ENCODE assay signal across 12 mouse cellular contexts in the genomic region with DNA sequence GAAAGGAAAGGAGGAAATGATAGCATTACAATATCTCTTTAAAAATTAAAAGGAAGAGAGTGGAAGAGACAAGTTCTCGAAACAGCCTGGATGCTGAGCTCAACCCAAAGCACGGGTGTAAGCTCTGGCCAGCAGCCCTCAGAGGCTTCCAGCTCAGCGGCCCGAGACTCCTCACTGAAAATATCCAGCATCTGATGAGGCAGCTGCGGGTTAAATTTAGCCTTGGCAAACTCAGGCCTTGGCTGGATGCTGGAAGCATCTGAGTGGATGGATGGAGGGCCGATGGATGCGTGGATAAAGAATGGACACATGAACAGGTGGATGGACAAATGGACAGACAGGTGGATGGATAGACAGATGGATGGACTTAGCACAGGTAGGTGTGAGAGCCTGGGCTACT. TPM values are rescaled to one million over a fixed set of nuclear protein-coding genes. Genes with fewer than 3 reads are reported as not detected.
DNase-seq lines count a peak whose midpoint lies in the region; ATAC-seq and TF ChIP-seq lines count a peak whose summit lies in the region.
"Had no signal": no experiment of that assay in that cellular context is flagged by ENCODE, and none has a peak within 500 bp of the region (broad histone marks: within the 10 kb centered on the region; RNA-seq: fewer than 3 reads in every experiment).

No protein-coding gene starts in this region.

- no peak overlapping the region for H3K27ac ChIP-seq in limb, embryonic 13.5 days
- no peak overlapping the region for H3K27ac ChIP-seq in limb, embryonic 10.5 days
- peak overlapping the region; percentile 30 for H3K27ac ChIP-seq in left cerebral cortex, adult 2 months
- no peak overlapping the region for H3K27ac ChIP-seq in liver, embryonic 11.5 days (ENCODE audit: low read depth, low read length)
- H3K27ac ChIP-seq: embryonic facial prominence, embryonic 15.5 days; hindbrain, embryonic 15.5 days; limb, embryonic 12.5 days had no signal

- no peaks in the 10 kb centered on the region for H3K9me3 ChIP-seq in limb, embryonic 13.5 days
- no peaks in the 10 kb centered on the region for H3K9me3 ChIP-seq in limb, embryonic 10.5 days (replicated peaks)
- H3K9me3 ChIP-seq in liver, embryonic 11.5 days (ENCODE audit: control insufficient read depth, low read length): no peaks in the 10 kb centered on the region
- H3K9me3 ChIP-seq: embryonic facial prominence, embryonic 15.5 days; hindbrain, embryonic 15.5 days; limb, embryonic 12.5 days had no signal

- no peaks in the 10 kb centered on the region for H3K36me3 ChIP-seq in limb, embryonic 13.5 days
- H3K36me3 ChIP-seq in limb, embryonic 10.5 days: no peaks in the 10 kb centered on the region
- H3K36me3 ChIP-seq in liver, embryonic 11.5 days (ENCODE audit: control insufficient read depth, insufficient read depth, low read length): no peaks in the 10 kb centered on the region
- H3K36me3 ChIP-seq: embryonic facial prominence, embryonic 15.5 days; hindbrain, embryonic 15.5 days; limb, embryonic 12.5 days had no signal

- H3K9ac ChIP-seq in limb, embryonic 13.5 days: 0 out of 2 replicates have a peak overlapping the region, but pooled peaks have one; percentile 8
- no peak overlapping the region for H3K9ac ChIP-seq in liver, embryonic 11.5 days (ENCODE audit: low read depth, low read length)
- H3K9ac ChIP-seq: embryonic facial prominence, embryonic 15.5 days; hindbrain, embryonic 15.5 days; limb, embryonic 12.5 days had no signal

- peaks cover 3% of the 10 kb centered on the region; the same call in 1 of the 2 replicates for H3K4me1 ChIP-seq in limb, embryonic 13.5 days
- H3K4me1 ChIP-seq in limb, embryonic 10.5 days: peaks cover 5% of the 10 kb centered on the region
- H3K4me1 ChIP-seq in liver, embryonic 11.5 days (replicated peaks; ENCODE audit: control insufficient read depth, insufficient read depth, low read length): peaks cover 4% of the 10 kb centered on the region

- no peak overlapping the region for H3K4me3 ChIP-seq in limb, embryonic 13.5 days
- H3K4me3 ChIP-seq in limb, embryonic 10.5 days: no peak overlapping the region
- no peak overlapping the region for H3K4me3 ChIP-seq in left cerebral cortex, adult 2 months
- no peak overlapping the region for H3K4me3 ChIP-seq in liver, embryonic 11.5 days (ENCODE audit: low read depth, low read length)
- H3K4me3 ChIP-seq: embryonic facial prominence, embryonic 15.5 days; hindbrain, embryonic 15.5 days; limb, embryonic 12.5 days had no signal

- TF ChIP-seq CTCF in left cerebral cortex, adult 2 months (IDR thresholded peaks at IDR 0.05): no peak

- WGBS in limb, embryonic 13.5 days: 82% methylated on average over 7 of the region's 7 CpGs
- 90% methylated on average over 7 of the region's 7 CpGs for WGBS in limb, embryonic 10.5 days
- WGBS in liver, embryonic 11.5 days: 82% methylated on average over 7 of the region's 7 CpGs

- no peak for ATAC-seq in limb, embryonic 13.5 days (ENCODE audit: low FRiP score, low read depth)
- no peak for ATAC-seq in liver, embryonic 11.5 days (replicated peaks; ENCODE audit: low FRiP score)
- ATAC-seq: activated CD4-positive, CD25-positive, alpha-beta regulatory T cell, adult 4 months had no signal

- peak; percentile 22 for DNase-seq in cerebellum, adult 11 months
- no peak for DNase-seq in cerebellum, postnatal 4 days (ENCODE audit: low spot score in 2 of 2)
- no peak for DNase-seq in limb, embryonic 10.5 days (ENCODE audit: low spot score)
- peak in 1 of 2 experiments; percentile 35 for DNase-seq in left cerebral cortex, adult 2 months (ENCODE audit: extremely low spot score in 1 of 2, low spot score in 2 of 2)
- DNase-seq in telencephalon, adult 2 months (ENCODE audit: low read depth, low spot score): peak; percentile 35
- no peak for DNase-seq in urinary bladder, adult 18-20 months (ENCODE audit: low spot score in 2 of 2)
- DNase-seq in liver, embryonic 11.5 days (ENCODE audit: low spot score): no peak

- H3K27me3 ChIP-seq in limb, embryonic 13.5 days: no peaks in the 10 kb centered on the region
- 0 out of 2 replicates have a peak, but pooled peaks cover 4% of the 10 kb centered on the region for H3K27me3 ChIP-seq in limb, embryonic 10.5 days (ENCODE audit: low read depth, poor library complexity, severe bottlenecking)
- no peaks in the 10 kb centered on the region for H3K27me3 ChIP-seq in liver, embryonic 11.5 days (replicated peaks; ENCODE audit: control insufficient read depth, insufficient read depth, low read length)
- H3K27me3 ChIP-seq: embryonic facial prominence, embryonic 15.5 days; hindbrain, embryonic 15.5 days; limb, embryonic 12.5 days had no signal

- intact Hi-C loops in left cerebral cortex, adult 2 months (cut with DNase I): loop anchor here (2.0 to 5.0 kb wide), 4 partner anchors 70 to 929 kb away; partner anchors contain the start of gene Ccdc71l

- no peak overlapping the region for H3K4me2 ChIP-seq in limb, embryonic 13.5 days (replicated peaks)
- no peak overlapping the region for H3K4me2 ChIP-seq in liver, embryonic 11.5 days
- H3K4me2 ChIP-seq: embryonic facial prominence, embryonic 15.5 days; hindbrain, embryonic 15.5 days; limb, embryonic 12.5 days had no signal

RNA-seq across cellular contexts. Expression of gene Sypl, which starts 57.2 kb away (rescaled TPM):
- 79.6 and 81.2 TPM in 2 replicates for polyA plus RNA-seq in limb, embryonic 13.5 days (2015; fragmentation: Nextera tagmentation; extraction: Ambion mirVana)
- 55.7 and 58.7 TPM in 2 replicates for polyA plus RNA-seq in limb, embryonic 10.5 days (2016; fragmentation: Nextera tagmentation; extraction: Ambion mirVana)
- total RNA-seq in left cerebral cortex, adult 2 months (2021): 10 to 100 TPM; 33.6 to 41.8 TPM
- 72.6 and 75.2 TPM in 2 replicates for polyA plus RNA-seq in liver, embryonic 11.5 days (2014; fragmentation: Nextera tagmentation; extraction: Ambion mirVana)

Comparison
In these comparisons a context has a peak if more than half of its experiments do, and no peak if none do; other contexts are left out.
1. DNase-seq: peak in cerebellum, adult 11 months (single experiment) and telencephalon, adult 2 months (single experiment); none in cerebellum, postnatal 4 days (0 of 2), limb, embryonic 10.5 days (single experiment), urinary bladder, adult 18-20 months (0 of 2) and liver, embryonic 11.5 days (single experiment).